Mouse (Mus musculus): ENCODE measurements around the gene Emc3. TPM values are rescaled to one million over a fixed set of nuclear protein-coding genes. Genes with fewer than 3 reads are reported as not detected.

Gene Emc3
- polyA plus RNA-seq, 3 experiments from 2014 or later: 57.0 to 69.1 (median 62.4) TPM

- ATAC-seq: no peak
These were observed 36.3 kb downstream of the Emc3 start for GRCm38 (mm10) chr6:113495071-113495675.

- ATAC-seq: peak; percentile 90
These were observed 37.1 kb downstream of the Emc3 start for GRCm38 (mm10) chr6:113494258-113494788.

GRCm38 (mm10) chr6:113492101-113492864, 39.2 kb downstream of the Emc3 start:
- ATAC-seq: no peak

GRCm38 (mm10) chr6:113489410-113489809, 42.0 kb downstream of the Emc3 start:
- no peak for ATAC-seq

- ATAC-seq: no peak
These were observed 44.3 kb downstream of the Emc3 start for GRCm38 (mm10) chr6:113487125-113487576.

GRCm38 (mm10) chr6:113483729-113484128, 47.7 kb downstream of the Emc3 start:
- peak; percentile 3 for ATAC-seq

GRCm38 (mm10) chr6:113483100-113483615, 48.3 kb downstream of the Emc3 start, which contains the start of gene Creld1:
Gene Creld1, plus strand, starts transcription at chr6:113483297.
- peak; percentile 97 for ATAC-seq

GRCm38 (mm10) chr6:113482477-113483099, 48.9 kb downstream of the Emc3 start:
- peak; percentile 32 for ATAC-seq

- no peak for ATAC-seq
These were observed 50.7 kb downstream of the Emc3 start for GRCm38 (mm10) chr6:113480555-113481373.

- no peak for ATAC-seq
These were observed 52.5 kb downstream of the Emc3 start for GRCm38 (mm10) chr6:113478906-113479305.

- ATAC-seq: no peak
These were observed 54.1 kb downstream of the Emc3 start for GRCm38 (mm10) chr6:113477353-113477752.

- ATAC-seq: no peak
These were observed 57.7 kb downstream of the Emc3 start for GRCm38 (mm10) chr6:113473715-113474114.

GRCm38 (mm10) chr6:113473246-113473645, 58.2 kb downstream of the Emc3 start:
- no peak for ATAC-seq

- ATAC-seq: no peak
These were observed 59.4 kb downstream of the Emc3 start for GRCm38 (mm10) chr6:113472061-113472460.

GRCm38 (mm10) chr6:113471297-113471936, 60.0 kb downstream of the Emc3 start, which contains the start of gene Il17rc:
Gene Il17rc, plus strand, starts transcription at chr6:113471427.
- ATAC-seq: no peak

- peak; percentile 50 for ATAC-seq
These were observed 62.0 kb downstream of the Emc3 start for GRCm38 (mm10) chr6:113469432-113469831.

GRCm38 (mm10) chr6:113469021-113469420, 62.4 kb downstream of the Emc3 start:
- peak; percentile 97 for ATAC-seq

GRCm38 (mm10) chr6:113468512-113468911, 62.9 kb downstream of the Emc3 start:
- no peak for ATAC-seq

GRCm38 (mm10) chr6:113465602-113466001, 65.8 kb downstream of the Emc3 start:
- no peak for ATAC-seq

Measured in inflammation-experienced regulatory T-cells, adult 6 months (primary cell).